Mouse (Mus musculus): ENCODE measurements around the gene Hic2.

Gene Hic2

DNA sequence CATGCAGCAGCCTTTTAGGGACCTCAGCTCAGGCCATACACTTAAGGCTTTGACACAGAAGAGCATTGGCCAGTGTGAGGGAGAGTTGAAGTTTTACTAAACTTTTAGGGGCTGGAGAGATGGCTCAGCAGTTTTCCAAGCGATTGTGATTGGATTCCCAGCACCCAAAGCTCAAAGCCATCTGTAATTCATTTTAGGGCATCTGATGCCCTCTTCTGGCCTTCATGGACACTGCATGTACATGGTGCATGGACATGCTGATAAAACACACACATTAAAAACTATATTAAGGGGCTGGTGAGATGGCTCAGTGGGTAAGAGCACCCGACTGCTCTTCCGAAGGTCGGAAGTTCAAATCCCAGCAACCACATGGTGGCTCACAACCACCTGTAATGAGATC, 37.8 kb downstream of the Hic2 start:
- in situ Hi-C loops (cut with MboI, MseI): loop anchor here in 1 of 2 experiments (5.0 to 10.0 kb wide), 2 partner anchors 64 to 1636 kb away; partner anchors contain the start of gene Rimbp3

DNA sequence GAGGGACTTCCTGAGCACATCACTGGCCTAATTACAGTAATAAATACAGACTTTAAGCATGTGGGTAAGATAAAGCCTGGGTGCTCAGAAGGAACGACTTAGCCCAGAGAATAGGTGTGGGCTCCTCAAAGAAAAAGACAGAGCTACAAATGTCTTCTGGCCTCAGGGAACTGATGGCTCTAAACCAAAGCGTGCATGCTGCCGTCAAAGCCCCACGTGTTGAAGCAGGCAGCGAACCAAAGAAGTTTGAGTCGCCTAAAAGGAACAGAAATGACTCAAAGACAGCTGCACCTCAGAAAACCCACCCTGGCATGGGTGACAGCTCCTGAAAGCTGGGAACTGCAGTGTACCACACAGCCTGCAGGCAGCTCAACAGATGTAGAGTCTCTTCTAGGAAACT, 38.5 kb downstream of the Hic2 start:
- in situ Hi-C loops (cut with MboI, MseI): loop anchor here in 1 of 2 experiments (5.0 to 10.0 kb wide), 2 partner anchors 65 to 1637 kb away; partner anchors contain the start of gene Rimbp3

DNA sequence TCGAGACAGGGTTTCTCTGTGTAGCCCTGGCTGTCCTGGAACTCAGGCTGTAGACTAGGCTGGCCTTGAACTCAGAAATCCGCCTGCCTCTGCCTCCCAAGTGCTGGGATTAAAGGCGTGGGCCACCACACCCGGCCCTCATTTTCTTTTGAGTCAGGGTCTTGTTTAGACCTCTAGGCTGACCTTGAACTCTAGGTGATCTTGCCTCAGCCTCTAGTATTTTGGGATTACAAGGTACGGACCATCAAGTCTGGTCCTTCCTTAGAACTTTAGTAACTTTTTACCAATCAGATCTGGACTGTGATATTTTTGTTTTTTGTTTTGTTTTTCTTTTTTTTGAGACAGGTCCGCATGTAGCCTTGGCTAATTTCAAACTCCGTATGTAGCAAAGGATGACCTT, 42.3 kb downstream of the Hic2 start, which contains the start of gene Tmem191c:
Gene Tmem191c (plus strand): TSS at position 357 of the 400 bp plus-strand sequence.
- in situ Hi-C loops (cut with MboI, MseI): loop anchor here (5.0 to 10.0 kb wide), 2 partner anchors 163 to 1641 kb away; partner anchors contain the start of gene Ppil2 (in 1 of the 2)

DNA sequence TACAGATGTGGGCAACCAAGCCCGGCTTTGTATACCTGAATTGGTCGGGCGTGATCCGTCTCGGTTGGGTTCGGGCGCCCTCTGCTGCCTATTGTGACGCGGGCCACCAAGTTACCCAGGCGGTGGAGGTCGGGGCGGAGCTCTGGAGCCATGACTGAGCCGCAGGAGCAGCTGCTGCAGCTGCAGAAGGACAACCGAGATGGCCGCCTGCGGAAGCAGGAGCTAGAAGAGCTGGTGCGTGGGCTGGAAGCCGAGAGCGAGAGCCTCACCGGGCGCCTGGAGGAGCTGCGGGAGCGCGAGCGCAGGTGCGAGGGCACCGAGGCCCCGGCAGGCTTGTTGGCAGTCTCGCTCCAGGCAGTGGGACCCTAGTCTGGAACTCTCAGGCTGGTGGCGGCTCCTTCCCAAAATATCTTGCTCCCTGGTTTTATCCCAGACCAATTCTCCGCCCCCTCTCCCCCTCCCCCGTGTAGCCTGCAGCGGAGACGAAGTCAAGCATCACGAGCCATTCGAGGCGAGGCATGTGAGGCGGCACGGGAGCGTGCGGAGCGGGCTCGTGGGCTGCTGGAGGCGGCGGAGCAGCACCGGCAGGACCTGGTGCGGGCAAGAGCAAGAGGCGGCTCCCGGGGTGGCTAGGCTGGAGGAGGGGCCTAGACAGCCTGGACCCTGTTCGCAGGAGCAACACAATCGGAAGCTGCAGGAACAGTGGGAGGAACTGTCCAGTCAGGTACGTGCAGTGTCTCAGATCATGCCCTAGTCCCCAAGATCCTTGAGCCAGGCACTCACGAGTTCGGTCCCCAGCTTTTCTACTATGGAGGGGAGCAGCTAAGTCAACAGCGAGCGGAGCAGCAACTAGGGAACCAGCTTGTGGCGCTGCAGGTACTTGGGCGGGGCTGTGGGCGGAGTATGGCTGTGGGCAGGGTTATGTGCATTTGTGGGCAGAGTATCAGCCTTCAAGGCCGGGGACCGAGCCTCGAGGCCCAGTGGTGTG, 43.1 kb downstream of the Hic2 start:
- in situ Hi-C loops (cut with MboI, MseI): loop anchor here (5.0 to 10.0 kb wide), 2 partner anchors 164 to 1642 kb away; partner anchors contain the start of gene Ppil2 (in 1 of the 2)

DNA sequence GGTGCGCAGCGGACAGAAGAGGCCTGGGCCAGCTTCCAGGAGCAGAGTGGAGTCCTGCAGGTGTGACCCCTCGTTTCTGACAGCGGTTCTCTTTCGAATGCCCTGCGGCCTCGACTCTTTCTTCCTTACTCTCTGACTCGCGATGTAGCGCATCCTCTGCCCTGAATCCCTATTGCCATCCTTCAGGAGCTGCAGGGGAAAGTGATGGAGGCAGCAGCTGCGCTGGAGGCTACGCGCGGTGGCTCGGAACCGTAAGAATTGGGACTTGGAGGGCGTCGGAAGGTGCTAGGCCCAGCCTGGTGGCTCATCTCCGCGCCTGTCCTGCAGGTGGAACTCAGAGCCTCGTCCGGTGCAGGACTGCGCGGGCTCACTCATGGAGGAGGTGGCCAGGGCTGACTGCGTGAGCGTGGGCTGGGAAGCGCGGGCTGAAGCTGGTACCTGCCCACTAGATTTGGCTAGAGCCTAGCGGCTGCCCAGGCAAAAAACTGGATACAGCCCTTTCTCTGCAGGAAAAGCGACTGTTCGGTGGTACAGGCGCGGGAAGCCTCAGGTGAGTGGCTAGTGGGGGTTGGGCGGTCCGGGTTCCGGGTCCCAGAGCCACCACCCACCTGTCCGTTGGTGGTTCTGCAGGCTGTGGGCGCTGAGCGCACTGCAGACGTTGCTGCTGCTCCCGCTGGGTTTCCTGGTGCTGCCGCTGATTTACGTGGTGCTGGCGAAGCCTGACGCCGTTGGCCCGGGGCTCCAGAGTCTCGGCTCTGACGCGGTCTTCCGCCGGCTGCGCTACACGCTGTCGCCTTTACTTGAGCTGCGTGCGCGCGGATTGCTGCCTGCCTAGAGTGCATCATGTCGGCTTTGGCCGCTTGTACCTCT, 44.2 kb downstream of the Hic2 start:
- in situ Hi-C loops (cut with MboI, MseI): loop anchor here (5.0 to 10.0 kb wide), 2 partner anchors 165 to 1643 kb away; partner anchors contain the start of gene Ppil2 (in 1 of the 2)

DNA sequence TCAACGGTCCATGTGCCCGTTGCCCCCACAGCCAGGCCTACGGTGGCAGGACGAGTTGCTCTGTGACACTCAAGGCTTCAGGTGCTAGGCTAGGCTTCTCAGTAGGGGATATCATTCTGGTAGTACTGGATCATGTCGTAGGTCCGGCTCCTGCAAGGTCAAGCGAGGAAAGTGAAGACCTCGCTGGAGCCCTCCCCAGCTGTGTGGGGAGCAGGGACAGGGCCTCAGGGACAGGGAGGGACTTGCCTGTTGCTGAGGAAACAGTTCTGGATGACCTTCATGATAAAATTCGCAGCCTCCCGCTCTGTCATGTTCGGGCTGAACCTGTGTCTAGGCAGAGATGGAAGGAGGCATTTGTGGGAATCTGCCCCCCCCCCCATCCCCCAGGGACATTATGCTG, 47.1 kb downstream of the Hic2 start:
- in situ Hi-C loops (cut with MboI, MseI): loop anchor here (5.0 kb wide), 2 partner anchors 73 to 143 kb away; partner anchors contain the start of gene Rimbp3 (in 1 of the 2)

DNA sequence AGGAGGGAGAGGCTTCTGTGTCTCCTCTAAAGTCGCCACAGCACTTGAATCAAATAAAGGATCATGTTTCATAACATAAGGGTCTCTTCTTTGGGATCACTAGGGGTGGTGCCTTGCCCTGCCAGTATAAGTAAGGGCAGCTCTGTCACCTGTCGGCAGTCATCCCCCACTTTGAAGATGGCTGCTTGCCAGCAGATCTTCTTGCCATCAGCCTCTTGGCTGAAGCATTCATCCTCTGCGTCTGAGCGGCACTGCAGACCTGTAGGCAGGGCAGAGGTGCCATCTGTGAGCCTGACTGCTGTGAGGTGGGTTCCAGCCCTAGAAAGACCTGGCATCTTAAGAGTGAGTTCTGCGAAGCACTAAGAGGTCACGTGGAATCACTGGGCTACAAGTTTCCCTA, 49.8 kb downstream of the Hic2 start:
- in situ Hi-C loops (cut with MboI, MseI): loop anchor here (5.0 kb wide), 2 partner anchors 76 to 146 kb away; partner anchors contain the start of gene Rimbp3 (in 1 of the 2)

DNA sequence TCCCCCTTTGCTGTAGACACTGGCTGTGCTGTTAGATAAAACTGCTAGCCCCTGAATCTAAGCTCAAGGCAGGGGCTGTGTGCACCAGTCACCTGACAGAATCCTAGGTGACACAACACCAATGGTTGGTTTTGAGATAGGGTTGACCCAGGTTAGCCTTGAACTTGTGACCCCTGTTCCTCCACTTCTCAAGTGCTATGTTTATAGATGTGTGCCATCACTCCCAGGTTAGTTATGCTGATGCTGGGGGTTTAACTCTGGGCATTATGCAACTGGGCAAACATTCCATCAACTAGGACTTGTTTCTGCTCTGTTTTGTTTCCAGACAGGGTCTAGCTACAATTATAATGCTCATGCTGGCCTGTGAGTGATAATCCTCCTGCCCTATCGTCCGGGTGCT, 53.7 kb downstream of the Hic2 start:
- in situ Hi-C loops (cut with MboI, MseI): no loop called here

DNA sequence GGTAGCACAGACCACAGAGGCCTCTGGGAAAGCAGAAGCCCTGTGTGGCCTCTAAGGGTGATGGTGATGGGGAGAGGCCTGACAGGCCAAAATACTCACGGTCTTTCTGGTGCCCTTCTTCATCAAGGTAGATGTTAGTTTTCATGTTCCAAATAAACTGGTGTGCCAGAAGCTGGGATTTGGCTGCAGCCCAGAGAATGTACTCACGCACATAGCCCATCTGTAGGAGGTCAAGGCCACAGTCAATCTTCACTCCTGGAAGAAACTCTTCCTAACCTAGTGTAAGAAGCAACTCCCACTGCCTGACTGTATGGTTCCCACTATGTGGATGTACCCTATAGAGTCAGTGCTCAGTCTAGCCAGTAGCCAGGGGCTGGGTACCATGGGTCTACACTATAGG, 57.6 kb downstream of the Hic2 start:
- in situ Hi-C loops (cut with MboI, MseI): no loop called here

DNA sequence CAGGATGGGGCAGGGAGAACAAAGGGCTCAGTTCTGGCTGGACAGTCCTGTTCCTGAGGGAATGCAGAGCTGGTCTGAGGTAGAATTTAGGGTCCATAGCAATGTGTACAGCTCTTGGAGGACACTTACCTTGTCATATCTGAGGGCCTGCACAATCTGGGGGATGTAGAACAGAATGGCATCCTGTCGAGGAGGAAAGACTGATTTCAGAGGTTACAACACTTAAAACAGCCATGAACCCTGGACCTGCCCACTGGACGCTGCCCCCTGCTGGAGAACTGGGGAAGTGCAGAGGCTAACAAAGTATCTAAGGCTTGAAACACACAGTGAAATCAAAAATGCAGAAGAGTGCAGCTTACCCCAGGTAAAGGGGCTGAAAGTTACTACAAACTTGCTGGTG, 59.4 kb downstream of the Hic2 start:
- in situ Hi-C loops (cut with MboI, MseI): no loop called here

DNA sequence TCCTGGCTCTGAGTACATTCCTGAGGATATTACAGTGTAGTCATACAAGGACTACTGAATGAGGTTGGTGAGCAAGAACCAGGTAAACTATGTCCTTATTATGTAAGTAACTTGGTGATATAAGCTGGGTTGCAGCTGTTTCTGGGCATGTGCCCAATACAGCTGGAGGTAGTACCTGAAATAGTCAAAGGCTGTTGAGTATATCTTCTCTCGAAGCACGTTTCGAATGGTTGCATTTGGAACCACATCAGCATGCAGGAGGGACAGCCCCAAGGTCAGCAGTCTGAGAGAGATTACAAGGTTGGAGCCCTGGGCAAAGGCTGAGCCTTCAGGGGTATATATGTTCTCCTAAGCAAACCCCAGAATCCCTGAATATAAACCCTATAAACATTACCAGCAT, 67.4 kb downstream of the Hic2 start:
- in situ Hi-C loops (cut with MboI, MseI): no loop called here

DNA sequence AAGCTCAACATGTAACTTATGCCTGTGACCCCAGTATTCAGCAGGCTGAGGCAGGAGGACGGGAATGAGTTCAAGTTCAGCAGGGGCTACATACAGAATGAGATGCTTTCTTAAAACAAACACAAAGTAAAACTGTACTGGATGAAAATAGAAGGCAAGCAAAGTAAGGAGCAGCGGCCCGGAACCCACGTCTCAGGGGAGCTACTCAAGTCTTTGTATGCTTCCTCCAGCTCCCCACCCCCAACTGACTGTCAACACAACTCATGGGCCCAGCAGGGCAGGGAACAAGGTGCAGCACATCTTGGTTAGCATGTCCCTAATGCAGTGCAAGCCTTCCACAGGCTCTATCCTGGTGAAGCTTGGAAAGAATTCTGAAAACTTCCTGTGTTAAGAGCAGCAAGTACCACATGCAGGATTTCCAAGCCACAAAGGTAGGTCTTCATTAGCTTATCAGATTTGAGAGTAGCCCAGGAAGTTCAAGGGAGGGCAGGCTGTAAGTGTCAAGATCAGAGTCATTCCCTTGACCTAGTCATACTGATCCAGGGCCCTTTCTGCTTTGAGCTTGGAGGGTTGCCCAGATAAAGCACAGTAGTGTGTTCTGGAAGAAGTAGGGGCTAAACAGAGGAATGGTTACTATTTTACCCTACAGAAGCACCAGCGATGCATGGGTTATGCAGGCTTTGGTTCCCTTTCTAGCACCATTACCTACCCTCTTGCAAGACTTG, 70.3 kb downstream of the Hic2 start:
- in situ Hi-C loops (cut with MboI, MseI): no loop called here

DNA sequence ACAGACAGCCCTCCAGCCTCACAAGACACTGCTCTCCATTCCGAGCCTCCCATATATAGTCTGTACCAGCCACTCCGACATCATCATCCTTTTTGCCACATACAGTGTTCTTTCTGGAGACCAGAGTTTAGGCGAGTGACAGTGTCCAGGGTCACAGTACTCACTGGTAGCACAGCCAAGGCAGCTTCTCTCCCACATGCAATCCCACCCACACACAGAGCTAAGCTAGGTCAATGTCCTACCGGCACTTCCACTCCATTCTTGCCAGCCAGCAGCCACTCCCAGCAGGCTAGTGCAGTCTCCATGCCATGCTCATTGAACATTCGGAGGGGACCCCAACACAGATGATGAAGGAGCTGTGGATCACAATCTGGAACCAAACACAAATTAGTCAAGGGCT, 74.1 kb downstream of the Hic2 start:
- in situ Hi-C loops (cut with MboI, MseI): no loop called here

DNA sequence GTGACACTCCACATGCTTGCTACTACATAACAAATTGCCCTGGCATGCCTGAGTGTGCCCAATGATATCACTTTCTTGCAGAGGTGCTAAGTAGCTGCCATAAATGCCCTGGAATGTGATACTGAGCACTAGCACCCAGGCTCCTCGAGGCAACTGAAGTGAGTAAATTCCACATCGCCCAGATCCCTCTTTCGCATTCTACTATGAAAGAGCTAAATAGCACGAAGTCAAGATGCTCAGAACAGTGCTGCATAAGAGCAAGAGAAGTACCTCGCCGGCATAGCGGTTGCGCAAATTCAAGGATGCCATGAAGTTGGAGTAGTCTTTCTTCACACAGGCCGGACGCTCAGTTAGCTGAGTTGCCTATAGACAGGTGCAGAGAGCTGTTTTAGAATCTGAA, 75.7 kb downstream of the Hic2 start:
- in situ Hi-C loops (cut with MboI, MseI): no loop called here

DNA sequence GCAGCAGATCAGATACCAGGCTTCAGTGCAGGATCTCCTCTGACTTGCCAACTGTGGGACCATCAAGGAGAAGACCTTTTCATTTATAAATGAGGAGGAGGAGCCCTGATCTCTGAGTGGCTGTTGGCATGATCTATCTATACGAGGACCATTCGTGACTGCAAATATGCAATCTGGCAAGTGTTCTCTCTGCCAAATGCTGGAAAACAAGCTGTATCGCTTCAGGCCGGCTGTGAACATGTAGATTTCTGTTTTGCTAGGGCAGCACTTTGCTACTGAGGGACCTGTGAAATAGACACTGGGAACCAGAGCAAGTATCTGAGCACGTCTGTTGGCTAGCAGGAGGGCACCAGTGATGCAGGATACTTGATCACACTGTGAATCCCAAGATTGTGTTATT, 79.2 kb downstream of the Hic2 start:
- in situ Hi-C loops (cut with MboI, MseI): no loop called here

Measured in T-helper 17 cell (primary cell).